Mouse (Mus musculus) liver, adult (tissue): ENCODE data around the gene Myo3b.

Source experiments
- GATA4 ChIP-seq: IDR thresholded peaks from 2 replicates; pipeline ENCODE4 v1.6.1; 2014; ENCODE audit warnings: mild to moderate bottlenecking, low read length; ENCODE audit not compliant: insufficient replicate concordance

Gene Myo3b

GRCm38 (mm10) chr2:70379341-70379740 is 340.4 kb downstream of the Myo3b start:
- TF ChIP-seq GATA4 = no peak

GRCm38 (mm10) chr2:70379939-70380338 is 341.0 kb downstream of the Myo3b start:
- no peak for TF ChIP-seq GATA4

GRCm38 (mm10) chr2:70388645-70389044 is 349.7 kb downstream of the Myo3b start:
- TF ChIP-seq GATA4 = no peak

- TF ChIP-seq GATA4 = no peak
These were observed 350.2 kb downstream of the Myo3b start for GRCm38 (mm10) chr2:70389162-70389561.

- TF ChIP-seq GATA4 = no peak
These were observed 358.9 kb downstream of the Myo3b start for GRCm38 (mm10) chr2:70397734-70398276.

GRCm38 (mm10) chr2:70399441-70400115 is 360.7 kb downstream of the Myo3b start:
- TF ChIP-seq GATA4 = no peak

GRCm38 (mm10) chr2:70400321-70400720 is 361.4 kb downstream of the Myo3b start:
- TF ChIP-seq GATA4 = no peak

GRCm38 (mm10) chr2:70404301-70404700 is 365.4 kb downstream of the Myo3b start:
- no peak for TF ChIP-seq GATA4

GRCm38 (mm10) chr2:70406846-70407245 is 367.9 kb downstream of the Myo3b start:
- no peak for TF ChIP-seq GATA4

GRCm38 (mm10) chr2:70407729-70408128 is 368.8 kb downstream of the Myo3b start:
- TF ChIP-seq GATA4 = no peak

- TF ChIP-seq GATA4 = no peak
These were observed 371.5 kb downstream of the Myo3b start for GRCm38 (mm10) chr2:70410298-70410885.

- no peak for TF ChIP-seq GATA4
These were observed 373.4 kb downstream of the Myo3b start for GRCm38 (mm10) chr2:70412315-70412714.

GRCm38 (mm10) chr2:70414386-70414785 is 375.5 kb downstream of the Myo3b start:
- TF ChIP-seq GATA4 = no peak

- no peak for TF ChIP-seq GATA4
These were observed 376.6 kb downstream of the Myo3b start for GRCm38 (mm10) chr2:70415521-70415920.

GRCm38 (mm10) chr2:70419336-70419735 is 380.4 kb downstream of the Myo3b start:
- no peak for TF ChIP-seq GATA4

GRCm38 (mm10) chr2:70421144-70421874 is 382.4 kb downstream of the Myo3b start:
- TF ChIP-seq GATA4 = no peak
